Mouse (Mus musculus): ENCODE measurements around the gene Nup160. TPM values are rescaled to one million over a fixed set of nuclear protein-coding genes. Genes with fewer than 3 reads are reported as not detected.
A peak's percentile ranks its signal among the peaks of the same experiment; 100 is the strongest.

The Nup160 gene
- polyA plus RNA-seq, 1 experiment from 2014 or later: 24.0 TPM

DNA sequence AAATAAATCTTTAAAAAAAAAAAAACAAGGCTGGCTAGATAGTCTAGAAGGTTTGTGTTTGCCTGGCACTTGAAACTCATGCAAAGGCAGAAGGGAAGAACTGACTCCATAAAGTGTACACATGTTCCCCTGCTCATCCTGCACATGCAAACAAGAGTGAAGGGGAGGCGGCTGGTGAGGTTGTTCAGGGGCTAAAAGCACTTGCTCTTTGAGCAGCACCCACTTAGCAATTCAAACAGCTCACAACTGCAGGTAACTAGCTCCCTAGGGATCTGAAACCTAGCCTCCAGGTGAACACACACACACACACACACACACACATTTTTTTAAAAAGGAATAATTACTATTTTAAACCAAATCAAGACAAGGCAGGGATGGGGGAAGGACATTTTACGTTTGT is 104.9 kb downstream of the Nup160 start:
- Histone ChIP-seq H3K9me3 (ENCODE audit: control insufficient read depth, low read length) (no peaks in the 10 kb centered on the region), H3K36me3 (ENCODE audit: control insufficient read depth, insufficient read depth, low read length) (peaks cover 41% of the 10 kb centered on the region), H3K27ac (replicated peaks in 1 of 2; ENCODE audit: control insufficient read depth in 1 of 2, insufficient read depth in 1 of 2, low read depth in 2 of 2, low read length in 2 of 2) (no peak overlapping the region), H3K4me2 (ENCODE audit: low read length) (peak overlapping the region; percentile 96), H3K9ac (ENCODE audit: low read length) (peak overlapping the region; percentile 71; the same call in 1 of the 2 replicates), H3K27me3 (ENCODE audit: control insufficient read depth, insufficient read depth, low read length) (no peaks in the 10 kb centered on the region), H3K4me3 (ENCODE audit: control insufficient read depth in 1 of 2, insufficient read depth in 1 of 2, low read depth in 1 of 2, low read length in 2 of 2) (no peak overlapping the region; a peak in 1 of 4 replicates), H3K4me1 (ENCODE audit: control insufficient read depth in 2 of 2, insufficient read depth in 2 of 2, low read length in 2 of 2) (peaks cover 2 to 18% of the 10 kb centered on the region in 2 experiments; a peak in 2 of 4 replicates)
- ATAC-seq (ENCODE audit: insufficient number of reproducible peaks, insufficient read depth, low FRiP score, low read depth): no peak
- 52% methylated on average over 2 of the region's 2 CpGs for WGBS

DNA sequence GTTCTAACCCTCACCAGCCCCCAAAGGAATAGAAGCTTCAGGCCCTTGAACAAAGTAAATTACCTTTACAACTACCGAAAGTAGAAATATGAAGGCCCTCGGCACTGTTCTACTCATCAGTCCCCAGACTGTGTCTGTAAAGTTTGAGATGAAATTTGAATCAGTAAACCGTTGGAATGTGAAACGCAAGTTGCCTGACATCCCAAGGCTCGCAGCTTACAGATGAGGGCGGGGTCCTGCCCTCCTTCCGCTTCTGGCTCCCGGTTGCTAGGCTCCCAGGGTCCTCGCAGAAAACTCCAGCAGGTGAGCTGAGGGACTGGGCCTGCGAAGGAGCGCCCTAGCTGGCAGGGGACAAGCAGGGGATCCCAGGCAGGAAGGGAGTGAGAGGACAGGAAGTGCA is 105.4 kb downstream of the Nup160 start, which contains the start of gene Agbl2:
TSS of gene Agbl2 (plus strand) at position 270 of the 400 bp plus-strand sequence.
- H3K36me3 ChIP-seq (ENCODE audit: control insufficient read depth, insufficient read depth, low read length): peaks cover 36% of the 10 kb centered on the region
- H3K27me3 ChIP-seq (ENCODE audit: control insufficient read depth, insufficient read depth, low read length): no peaks in the 10 kb centered on the region
- H3K4me1 ChIP-seq (ENCODE audit: control insufficient read depth in 2 of 2, insufficient read depth in 2 of 2, low read length in 2 of 2): peaks cover 2 to 18% of the 10 kb centered on the region in 2 experiments; a peak in 2 of 4 replicates
- peak; percentile 36; the same call in 1 of the 2 replicates for ATAC-seq (ENCODE audit: insufficient number of reproducible peaks, insufficient read depth, low FRiP score, low read depth)
- H3K9me3 ChIP-seq (ENCODE audit: control insufficient read depth, low read length): no peaks in the 10 kb centered on the region
- peak within 1 kb of the TSS; percentile 96 for H3K4me2 ChIP-seq (ENCODE audit: low read length)
- H3K4me3 ChIP-seq (ENCODE audit: control insufficient read depth in 1 of 2, insufficient read depth in 1 of 2, low read depth in 1 of 2, low read length in 2 of 2): peak within 1 kb of the TSS; percentile 51 to 58
- WGBS: 4% methylated on average over 11 of the region's 11 CpGs
- H3K9ac ChIP-seq (ENCODE audit: low read length): peak within 1 kb of the TSS; percentile 71
- H3K27ac ChIP-seq (replicated peaks in 1 of 2; ENCODE audit: control insufficient read depth in 1 of 2, insufficient read depth in 1 of 2, low read depth in 2 of 2, low read length in 2 of 2): no peak within 1 kb of the TSS

- H3K4me2 ChIP-seq (ENCODE audit: low read length): peak overlapping the region; percentile 96
- peak overlapping the region; percentile 51 to 58 for H3K4me3 ChIP-seq (ENCODE audit: control insufficient read depth in 1 of 2, insufficient read depth in 1 of 2, low read depth in 1 of 2, low read length in 2 of 2)
- H3K4me1 ChIP-seq (ENCODE audit: control insufficient read depth in 2 of 2, insufficient read depth in 2 of 2, low read length in 2 of 2): peaks cover 2 to 18% of the 10 kb centered on the region in 2 experiments; a peak in 2 of 4 replicates
- H3K9me3 ChIP-seq (ENCODE audit: control insufficient read depth, low read length): no peaks in the 10 kb centered on the region
- peaks cover 30% of the 10 kb centered on the region for H3K36me3 ChIP-seq (ENCODE audit: control insufficient read depth, insufficient read depth, low read length)
- peak; percentile 44 for ATAC-seq (ENCODE audit: insufficient number of reproducible peaks, insufficient read depth, low FRiP score, low read depth)
- no peak overlapping the region for H3K27ac ChIP-seq (replicated peaks in 1 of 2; ENCODE audit: control insufficient read depth in 1 of 2, insufficient read depth in 1 of 2, low read depth in 2 of 2, low read length in 2 of 2)
- no peaks in the 10 kb centered on the region for H3K27me3 ChIP-seq (ENCODE audit: control insufficient read depth, insufficient read depth, low read length)
- H3K9ac ChIP-seq (ENCODE audit: low read length): peak overlapping the region; percentile 71
- 2% methylated on average over 28 of the region's 29 CpGs for WGBS
Observed at GRCm38 (mm10) chr2:90782901-90783486, 106.0 kb downstream of the Nup160 start.

Other genes starting within 250 kb of the Nup160 start
- 1.5 and 1.8 TPM in 2 replicates for gene Ptprj, start 96.6 kb upstream of the Nup160 start, polyA plus RNA-seq (2014; fragmentation: Nextera tagmentation; extraction: Ambion mirVana)
- gene Fnbp4, start 68.2 kb downstream of the Nup160 start, polyA plus RNA-seq (2014; fragmentation: Nextera tagmentation; extraction: Ambion mirVana): 53.1 and 56.3 TPM in 2 replicates
- gene Agbl2, start 105.5 kb downstream of the Nup160 start, polyA plus RNA-seq (2014; fragmentation: Nextera tagmentation; extraction: Ambion mirVana): 2.3 and 2.4 TPM in 2 replicates
- gene Mtch2, start 169.9 kb downstream of the Nup160 start, polyA plus RNA-seq (2014; fragmentation: Nextera tagmentation; extraction: Ambion mirVana): 277 and 286 TPM in 2 replicates
- 19.4 and 22.2 TPM in 2 replicates for gene C1qtnf4, start 208.6 kb downstream of the Nup160 start, polyA plus RNA-seq (2014; fragmentation: Nextera tagmentation; extraction: Ambion mirVana)
- gene Kbtbd4, start 227.5 kb downstream of the Nup160 start, polyA plus RNA-seq (2014; fragmentation: Nextera tagmentation; extraction: Ambion mirVana): 20.6 and 24.8 TPM in 2 replicates
- 410 and 423 TPM in 2 replicates for gene Ndufs3, start 227.6 kb downstream of the Nup160 start, polyA plus RNA-seq (2014; fragmentation: Nextera tagmentation; extraction: Ambion mirVana)

Measured in heart, embryonic 14.5 days (tissue).